Mouse (Mus musculus): ENCODE data around the gene Arfip1.

- no peak for TF ChIP-seq CTCF (IDR thresholded peaks at IDR 0.05; ENCODE audit: control insufficient read depth, insufficient read depth, insufficient read length)
- TF ChIP-seq FOSL1 (IDR thresholded peaks at IDR 0.05; ENCODE audit: insufficient read depth, low read length, poor library complexity, severe bottlenecking): no peak
- no peak for TF ChIP-seq MAX (IDR thresholded peaks at IDR 0.05)
- no peak for TF ChIP-seq MYOG (IDR thresholded peaks at IDR 0.05; ENCODE audit: control insufficient read depth, extremely low read depth, insufficient read length)
- no peak for TF ChIP-seq CEBPB (IDR thresholded peaks at IDR 0.05; ENCODE audit: low read depth)
- TF ChIP-seq USF1 (IDR thresholded peaks at IDR 0.05; ENCODE audit: low read depth): no peak
These were observed 108.0 kb downstream of the Arfip1 start for GRCm38 (mm10) chr3:84474398-84474797.

Data from C2C12 (cell line).